Mouse (Mus musculus) urinary bladder, postnatal 4 days (tissue): ENCODE data around the gene Tcirg1.

Experiments
- DNase-seq, 2 experiments: peaks; one replicate each; pipeline ENCODE4 v3.0.0; 2021 to 2022; ENCODE audit warnings: low spot score in 2 of 2

Tcirg1 gene

DNA sequence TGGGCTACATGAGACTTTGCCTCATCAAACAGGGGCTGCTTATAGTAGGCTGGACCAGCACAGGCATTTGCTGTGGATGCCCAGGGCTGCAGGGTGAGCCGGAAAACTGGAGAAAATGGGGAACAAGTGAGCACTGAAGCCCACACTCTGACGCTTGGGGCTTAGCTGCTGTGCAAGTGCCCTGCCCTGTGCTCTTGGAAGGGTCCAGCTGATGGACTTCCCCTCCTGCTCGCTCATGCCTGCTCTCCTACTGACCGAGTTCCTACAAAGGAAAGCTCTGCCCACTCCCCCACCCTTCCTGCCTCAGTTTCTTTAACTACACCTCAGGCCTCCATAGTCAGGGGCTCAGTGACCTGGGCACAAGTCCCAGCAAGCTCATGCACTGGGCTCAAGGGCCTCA lies 21.1 kb upstream of the Tcirg1 start:
- no peak for DNase-seq

DNA sequence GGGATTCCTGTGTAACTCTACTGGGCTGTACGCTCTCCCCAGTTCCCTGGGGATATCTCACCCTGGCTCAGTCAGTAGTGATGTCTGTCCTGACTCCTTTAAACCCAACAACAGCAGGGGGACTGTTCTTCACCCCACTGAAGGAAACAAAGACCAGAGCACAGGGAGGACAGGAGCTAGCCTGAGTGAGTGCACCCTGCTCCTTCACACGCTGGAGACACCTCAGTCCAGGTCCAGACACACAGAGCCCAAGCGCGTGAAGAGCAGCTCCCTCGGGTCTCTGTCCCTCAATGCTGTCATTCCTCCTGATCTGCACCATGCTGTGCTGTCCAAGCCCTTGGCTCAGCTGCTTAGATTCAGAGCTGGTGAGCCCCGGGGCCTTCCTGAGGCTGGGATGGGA lies 19.8 kb upstream of the Tcirg1 start:
- no peak for DNase-seq

DNA sequence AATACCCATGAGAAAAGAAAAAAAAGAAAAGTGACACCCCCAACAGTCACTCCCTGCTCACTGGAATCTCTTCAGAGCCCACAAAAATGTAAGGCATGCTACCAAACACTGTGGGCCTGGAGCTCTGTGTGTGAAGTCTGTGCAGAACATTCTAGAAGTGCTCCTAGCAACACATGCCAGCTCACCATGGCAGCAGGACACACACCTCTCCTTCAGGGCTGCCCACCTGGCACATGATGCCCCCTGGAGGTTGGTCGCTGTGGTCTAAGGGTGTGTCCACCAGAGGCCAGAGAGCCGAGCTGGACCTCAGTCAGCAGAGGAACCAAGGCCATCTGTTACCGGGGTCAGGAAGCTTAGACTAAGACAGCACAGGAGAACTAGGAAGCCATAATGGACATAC lies 19.3 kb upstream of the Tcirg1 start:
- DNase-seq = no peak

DNA sequence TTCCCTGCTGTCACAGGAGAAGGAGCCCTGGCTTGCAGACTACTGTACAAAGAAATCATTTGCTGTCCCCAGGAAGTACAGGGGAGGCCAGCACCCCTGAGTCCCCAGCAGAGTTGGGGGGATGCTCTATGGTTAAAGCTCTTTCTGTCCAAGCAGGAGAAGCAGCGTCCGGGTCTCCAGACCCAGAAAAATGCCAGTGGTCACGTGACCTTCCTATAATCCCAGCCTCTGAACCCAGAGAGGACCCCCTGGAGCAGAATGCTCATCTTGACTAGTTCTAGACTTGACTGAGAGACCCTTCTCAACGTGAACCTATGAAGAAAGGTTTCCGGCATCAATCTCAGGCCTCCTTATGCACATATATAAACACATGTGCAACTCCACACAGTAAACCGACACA lies 18.9 kb upstream of the Tcirg1 start:
- no peak for DNase-seq

DNA sequence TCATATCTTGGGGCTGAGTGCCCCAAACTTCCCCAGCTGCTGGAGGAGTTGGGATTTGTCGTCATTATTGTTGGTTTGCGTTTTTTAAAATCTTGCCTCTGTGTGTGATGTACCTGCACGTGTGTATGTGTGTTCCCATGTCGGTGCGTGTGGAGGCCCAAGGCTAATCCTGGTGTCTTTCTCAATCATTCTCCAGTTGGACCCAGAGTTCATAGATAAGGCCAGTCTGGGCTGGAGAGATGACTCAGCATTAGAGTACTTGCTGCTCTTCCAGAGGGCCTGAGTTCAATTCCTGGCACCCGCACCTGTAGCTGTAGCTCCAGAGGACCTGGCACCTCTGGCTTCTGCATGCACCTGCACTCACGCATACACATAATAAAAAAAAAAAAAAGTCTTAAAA lies 17.9 kb upstream of the Tcirg1 start:
- DNase-seq = no peak

DNA sequence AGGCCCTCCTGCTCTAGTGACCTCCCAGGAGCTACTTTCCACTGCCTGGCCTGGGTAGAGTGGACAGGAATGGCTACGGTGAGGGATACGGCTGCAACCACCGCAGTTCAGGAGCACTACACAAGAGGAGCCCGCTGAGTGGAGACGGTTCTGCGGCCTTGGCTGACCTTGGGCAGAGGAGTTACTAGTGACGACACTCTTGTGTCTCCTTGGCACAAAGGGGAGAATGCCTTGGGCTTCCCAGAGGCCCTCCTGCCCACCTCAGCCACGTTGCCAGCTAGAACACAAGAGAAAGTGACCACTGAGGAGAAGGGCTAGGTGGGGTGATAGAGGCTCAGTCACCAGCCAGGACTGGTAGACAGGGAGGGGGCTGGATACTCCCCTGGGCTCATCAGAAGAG lies 17.3 kb upstream of the Tcirg1 start:
- no peak for DNase-seq

DNA sequence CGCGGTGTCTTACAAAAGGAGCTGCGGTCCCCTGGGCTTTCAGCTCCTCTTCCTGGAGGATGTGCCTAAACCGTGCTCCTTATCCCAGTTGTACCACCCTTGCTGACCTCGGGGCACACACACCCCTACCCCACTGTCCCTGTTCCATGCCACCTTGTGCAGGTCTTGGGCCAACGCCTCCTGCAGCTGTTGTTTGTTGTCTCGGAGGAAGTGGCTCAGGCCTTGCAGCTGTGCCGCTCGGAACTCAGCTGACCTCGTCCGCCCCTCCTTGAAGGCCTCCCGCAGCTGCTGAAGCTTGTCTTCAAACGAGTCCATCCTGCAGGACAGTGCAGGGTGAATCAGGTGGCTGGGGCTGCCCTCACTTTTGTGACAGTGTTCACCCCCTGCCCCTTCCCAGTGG lies 16.7 kb upstream of the Tcirg1 start:
- DNase-seq = peak in 1 of 2 experiments; percentile 59

DNA sequence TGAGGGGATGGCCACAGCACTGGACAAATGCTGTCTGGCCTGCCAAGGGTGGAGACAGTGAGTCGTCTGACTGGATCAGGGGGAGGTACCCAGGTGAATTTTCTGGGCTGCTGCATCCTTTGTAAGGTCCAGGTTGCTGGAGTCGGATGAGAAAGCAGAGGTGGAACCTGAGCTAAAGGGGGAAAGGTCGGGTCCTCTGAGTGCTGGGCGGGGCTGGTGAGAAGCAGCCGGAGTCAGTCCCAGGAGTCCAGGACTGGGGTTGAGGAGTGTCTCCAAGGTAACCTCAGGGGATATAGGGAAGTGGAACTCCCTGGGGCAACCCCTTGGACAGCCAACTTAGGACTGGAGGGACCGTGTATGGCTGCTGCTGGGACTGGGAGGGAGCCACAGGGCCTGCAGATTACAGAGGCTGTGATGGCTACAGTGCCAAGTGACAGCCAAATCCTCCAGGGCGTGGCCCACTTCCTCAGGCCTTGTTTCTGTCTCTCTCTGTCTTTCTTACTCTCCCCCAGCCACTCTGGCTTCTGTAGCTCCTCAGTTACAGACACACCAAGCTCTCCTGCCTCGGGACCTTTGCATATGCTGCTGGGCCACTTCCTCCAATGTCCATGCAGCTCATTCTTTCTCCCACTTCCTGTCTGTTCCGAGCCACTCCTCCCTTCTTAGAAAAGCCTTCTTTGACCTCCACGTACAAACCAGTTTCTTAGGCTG lies 15.9 kb upstream of the Tcirg1 start:
- no peak for DNase-seq

DNA sequence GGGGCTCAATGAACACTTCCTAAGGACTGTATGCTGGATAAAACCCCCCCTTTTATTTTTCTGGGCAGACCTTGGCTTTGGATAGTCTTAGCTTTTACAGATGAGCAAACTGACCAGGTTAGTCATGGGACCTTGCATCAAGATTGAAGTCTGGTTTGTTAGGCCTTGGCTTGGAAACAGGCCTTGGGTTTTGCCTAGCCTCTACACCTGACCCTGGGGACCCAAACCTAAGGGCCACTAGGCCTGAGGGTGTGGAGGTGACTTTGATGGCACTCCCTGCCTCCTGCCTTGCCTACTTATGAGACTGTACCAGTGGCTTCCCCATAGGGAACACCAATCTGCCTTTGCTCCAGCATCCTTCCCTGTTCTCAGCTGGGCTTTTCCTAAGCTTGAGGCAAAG lies 13.0 kb upstream of the Tcirg1 start:
- DNase-seq = no peak

DNA sequence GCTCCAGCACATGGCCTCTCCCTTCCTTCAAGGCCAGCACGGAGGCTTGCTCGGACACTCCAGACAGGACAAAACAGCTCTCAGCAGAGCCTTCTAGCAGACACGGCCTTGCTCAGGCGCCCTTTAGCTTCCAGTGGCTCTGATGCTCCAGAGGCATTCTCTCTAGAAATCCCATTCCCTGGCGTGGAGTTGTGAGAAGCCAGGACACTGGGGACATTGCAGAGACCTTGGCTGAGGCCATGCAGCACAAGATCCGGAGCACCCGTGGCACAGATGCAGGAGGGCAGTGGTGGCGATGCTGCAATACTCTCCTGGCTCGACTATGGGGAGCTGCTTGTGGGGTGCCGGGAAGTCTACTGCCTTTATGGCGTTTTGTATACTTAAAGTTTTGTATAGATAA lies 9.8 kb upstream of the Tcirg1 start:
- no peak for DNase-seq

DNA sequence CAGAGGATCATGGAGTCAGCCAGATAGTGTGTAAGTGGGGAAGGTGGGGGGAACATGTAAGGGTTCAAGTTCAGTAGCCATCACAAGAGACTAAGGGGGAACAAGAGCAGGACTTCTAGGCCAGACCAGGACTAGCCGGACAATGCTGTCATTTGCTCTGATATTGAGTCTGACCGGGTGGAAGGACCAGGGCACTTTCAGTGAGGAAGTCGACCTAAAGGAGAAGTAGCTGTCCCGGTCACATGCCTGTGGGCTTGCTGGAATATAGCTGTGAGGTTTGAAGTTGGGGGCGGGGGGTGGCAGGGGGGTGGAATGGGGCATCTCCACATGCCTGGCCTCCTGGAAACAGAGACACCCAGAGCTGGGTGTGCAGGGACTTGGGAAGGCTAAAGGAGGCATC lies 7.6 kb upstream of the Tcirg1 start:
- DNase-seq = no peak

DNA sequence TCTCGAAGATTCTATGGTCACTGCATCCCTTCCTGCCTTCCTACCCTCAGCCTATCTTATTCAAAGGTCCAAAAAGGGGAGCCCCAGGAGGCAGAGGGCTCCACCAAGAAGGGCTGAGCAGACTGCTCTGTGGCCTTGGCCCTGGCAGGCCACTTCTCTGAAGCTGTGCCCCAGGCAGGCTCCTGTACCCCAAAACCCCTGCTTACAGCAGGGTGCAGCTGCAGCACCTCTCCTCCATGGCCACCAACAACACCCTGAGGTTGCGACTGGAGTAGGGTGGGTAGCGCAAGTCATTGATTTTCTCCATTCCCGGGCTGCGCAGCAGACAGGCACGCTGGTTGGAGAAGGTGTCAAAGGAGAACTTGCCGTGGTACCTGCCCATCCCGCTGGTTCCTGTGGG lies 6.8 kb upstream of the Tcirg1 start:
- no peak for DNase-seq

DNA sequence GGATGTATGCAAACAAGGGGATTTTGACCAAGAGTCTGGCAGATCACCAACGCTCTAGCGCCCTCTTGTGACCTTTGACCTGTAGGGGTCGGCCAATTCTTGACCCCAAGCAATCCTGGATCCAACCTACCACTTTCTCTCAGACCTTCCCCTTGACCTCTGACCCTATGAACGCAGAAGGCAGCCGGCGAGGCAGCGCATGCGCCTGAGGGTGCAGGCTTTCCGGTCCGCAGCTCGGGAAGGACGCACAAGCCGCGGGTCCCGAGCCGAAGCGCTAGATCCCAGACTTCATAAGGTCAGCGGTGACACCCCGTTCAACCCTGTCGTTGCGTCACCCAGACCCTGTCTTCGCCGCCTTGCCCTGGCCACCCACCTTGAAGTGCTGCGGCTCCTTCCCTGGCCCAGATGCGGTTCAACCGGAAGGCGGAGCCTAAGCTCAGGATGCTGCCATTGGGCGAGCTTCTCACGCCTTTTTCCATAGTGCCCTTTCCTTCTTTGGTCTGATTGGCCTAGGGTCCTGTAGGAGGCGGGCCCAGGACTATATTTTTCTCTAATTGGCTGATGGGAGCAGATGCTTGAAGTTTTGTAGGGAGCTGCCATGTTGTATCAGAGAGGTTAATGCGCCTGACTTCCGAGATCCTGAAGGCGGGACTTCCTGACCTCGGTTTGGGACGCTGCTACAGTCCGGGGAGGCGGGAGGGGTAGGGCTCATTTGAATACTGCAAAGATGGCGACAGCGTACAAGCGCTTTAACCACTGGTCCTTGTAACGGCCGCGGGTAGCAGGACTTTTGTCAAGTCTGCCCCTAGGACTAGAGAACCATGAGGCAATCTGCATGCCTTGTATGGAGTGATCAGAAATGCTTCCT lies 5.6 kb upstream of the Tcirg1 start, which contains the start of gene Ndufs8:
Ndufs8 (minus strand) TSS at position 438 of the 868 bp plus-strand sequence.
- peak; percentile 86 to 89 for DNase-seq

DNA sequence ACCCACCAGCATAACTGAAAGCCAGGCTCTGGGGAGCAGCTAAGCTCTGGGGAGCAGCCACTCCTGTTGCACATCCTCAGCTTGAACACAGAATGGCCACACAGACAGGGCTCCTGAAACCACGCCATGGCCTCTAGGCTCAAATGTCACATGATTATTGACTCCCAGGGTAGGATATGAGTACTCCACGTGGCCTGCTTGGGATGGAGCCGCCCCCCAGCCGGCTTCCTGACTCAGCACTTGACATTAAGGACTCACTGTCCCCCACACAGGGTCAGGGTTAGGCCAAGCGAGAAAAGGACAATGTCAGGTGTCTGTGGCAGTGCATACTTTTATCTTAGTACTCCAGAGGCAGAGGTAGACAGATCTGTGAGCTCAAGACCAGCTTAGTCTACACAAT lies 3.3 kb upstream of the Tcirg1 start:
- no peak for DNase-seq

DNA sequence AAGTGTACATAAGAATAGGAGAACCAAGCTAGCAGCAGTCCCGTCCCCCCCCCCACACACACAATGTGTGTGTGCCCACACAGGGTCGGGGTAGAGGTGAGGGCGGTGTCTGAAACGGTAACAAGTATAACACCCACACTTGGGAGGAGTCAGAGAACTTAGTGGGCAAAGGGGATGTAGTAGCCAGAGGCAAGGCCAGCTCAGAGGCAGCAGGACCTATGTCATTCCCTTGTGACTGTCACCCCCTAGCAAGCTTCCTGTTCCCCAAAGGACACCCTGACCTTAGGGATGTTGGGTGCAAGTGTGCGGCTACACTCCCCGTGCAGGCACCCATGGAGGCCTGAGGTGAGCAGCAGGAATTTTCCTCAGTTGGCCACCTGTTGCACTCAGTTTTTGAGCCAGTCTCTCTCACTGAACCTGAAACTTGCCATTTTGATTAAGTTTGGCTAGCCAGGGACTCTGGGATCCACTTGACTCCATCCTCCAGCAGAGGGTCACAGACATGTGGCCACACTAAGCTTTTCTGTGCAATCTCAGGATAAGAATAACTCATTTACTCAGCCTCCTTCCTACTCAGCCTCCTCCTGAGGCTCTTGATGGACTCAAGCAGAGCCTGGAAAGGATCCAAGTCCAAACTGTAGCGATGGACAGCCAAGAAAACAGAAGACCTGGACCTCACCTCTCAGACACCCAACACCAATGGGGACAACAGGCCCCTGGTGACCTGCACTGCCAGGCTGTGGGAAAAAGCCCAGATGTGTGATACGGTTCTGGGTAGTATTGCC lies 1.1 kb upstream of the Tcirg1 start:
- DNase-seq = no peak

DNA sequence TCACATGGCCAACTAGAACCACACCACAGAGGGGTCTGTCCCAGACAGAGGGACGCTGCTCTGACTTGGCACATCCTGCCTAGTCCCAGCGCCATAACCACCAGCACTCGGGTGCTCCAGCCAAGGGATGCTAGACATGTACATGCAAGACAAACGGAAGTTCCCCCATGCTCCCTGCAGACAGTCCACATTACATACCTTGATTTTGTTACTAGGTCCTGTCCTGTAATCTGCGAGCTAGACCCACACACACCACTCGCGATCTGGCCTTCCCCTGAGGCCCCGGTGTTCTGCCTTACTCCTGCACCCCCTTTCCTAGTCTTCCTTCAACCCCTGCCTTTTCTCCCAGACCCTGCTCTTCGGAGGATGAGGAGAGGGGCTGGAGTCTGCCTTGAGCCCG lies 607 bp downstream of the Tcirg1 start:
- DNase-seq = no peak

DNA sequence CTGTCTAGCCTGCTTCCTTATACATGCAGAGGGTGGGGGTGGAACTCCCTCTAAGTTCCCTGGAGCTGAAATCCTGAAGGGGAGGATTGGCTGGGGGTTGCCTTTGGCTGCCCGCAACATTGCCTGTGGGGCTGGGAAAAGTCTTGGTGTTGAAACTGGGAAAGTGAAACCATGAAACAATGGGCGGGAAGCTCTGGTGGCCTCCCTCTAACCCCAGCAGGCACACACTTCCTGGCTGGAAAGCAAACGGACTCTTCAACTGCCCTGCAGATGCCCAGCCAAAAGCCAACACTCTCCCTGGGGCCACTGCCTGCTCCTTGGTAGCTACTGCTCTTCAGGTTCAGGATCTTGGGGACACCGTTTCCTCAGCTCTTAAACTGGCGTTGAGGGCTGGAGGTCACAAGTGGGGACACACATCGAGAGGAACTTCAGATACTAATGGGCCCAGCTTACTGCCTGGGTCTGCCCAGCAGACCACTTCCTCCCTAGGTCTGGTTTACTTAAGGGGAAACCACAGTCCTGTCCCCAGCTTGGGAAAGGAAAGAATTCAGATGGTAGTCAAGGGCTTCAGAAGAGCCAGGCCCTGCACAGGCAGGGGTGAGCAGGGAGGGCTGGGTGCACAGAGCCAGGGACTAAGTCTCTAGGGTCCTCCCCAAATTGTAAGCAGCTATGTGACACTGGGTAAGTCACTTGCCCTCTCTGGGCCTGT lies 1.5 kb downstream of the Tcirg1 start:
- no peak for DNase-seq

DNA sequence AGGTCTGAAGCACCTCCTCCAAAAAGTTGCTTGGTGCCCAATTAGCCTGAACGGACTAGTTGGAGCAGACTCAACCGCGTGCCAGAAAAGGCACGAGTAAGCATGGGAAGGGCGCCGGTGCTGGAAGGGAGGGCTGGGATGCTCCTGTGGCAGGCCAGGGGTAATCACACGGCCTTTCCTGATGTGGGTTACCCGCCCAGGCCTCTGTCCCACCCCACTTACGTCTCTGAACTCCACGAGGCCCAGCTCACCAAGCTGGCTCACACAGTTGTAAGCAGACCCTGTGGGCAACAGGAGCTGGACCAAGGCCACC lies 2.6 kb downstream of the Tcirg1 start:
- no peak for DNase-seq

DNA sequence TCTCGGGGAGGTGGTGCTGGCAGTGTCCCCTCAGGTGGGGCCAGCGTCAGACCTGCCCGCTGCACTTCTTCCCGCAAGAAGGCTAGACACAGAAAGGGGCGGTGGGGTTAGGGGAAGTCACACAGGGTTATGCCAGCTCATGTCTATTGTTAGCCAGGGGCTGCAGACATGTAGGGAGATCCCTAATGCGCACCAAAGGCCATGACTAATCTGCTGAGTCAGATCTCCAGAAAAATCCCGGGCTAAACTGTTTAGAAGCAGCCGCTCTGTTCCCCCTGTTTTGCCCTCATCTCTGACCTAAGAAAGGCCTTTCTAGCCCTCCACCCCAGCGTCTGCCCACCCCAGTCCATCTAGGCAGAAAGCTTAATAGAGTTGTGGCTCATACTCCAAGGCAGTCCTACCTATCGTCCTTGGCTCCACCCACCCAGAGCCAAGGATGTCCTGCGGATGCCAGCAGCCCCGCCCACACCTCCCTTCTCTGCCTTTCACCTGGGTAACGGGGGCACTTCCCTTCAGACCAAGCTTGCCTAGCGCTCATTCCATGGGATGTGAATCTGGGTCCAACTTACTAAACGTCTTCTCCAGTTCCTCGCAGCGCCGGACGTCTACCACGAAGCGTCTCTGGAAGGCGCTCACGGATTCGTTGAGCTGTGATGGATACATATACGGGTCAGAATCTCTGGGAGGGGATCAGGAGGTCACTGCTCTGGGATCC lies 3.1 kb downstream of the Tcirg1 start:
- no peak for DNase-seq

DNA sequence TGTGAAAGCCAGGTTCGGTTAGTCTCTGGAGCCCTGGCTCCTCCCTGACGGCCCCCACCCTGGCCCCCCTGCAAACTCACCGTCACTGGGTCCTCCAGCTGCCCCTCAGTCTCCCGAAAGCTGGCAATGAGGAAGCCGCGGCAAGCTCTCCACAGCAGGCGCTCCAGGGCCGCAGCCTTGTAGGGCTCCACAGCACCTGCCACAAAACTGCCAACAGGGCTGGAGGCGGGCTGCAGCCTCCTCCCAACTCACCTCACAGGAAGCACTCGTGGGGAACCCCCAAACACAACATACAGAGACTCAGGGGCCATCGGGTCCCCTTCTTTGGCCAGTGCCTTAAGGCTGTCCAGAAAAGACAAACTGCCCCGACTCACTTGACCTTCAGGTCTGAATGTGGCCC lies 4.0 kb downstream of the Tcirg1 start:
- no peak for DNase-seq

DNA sequence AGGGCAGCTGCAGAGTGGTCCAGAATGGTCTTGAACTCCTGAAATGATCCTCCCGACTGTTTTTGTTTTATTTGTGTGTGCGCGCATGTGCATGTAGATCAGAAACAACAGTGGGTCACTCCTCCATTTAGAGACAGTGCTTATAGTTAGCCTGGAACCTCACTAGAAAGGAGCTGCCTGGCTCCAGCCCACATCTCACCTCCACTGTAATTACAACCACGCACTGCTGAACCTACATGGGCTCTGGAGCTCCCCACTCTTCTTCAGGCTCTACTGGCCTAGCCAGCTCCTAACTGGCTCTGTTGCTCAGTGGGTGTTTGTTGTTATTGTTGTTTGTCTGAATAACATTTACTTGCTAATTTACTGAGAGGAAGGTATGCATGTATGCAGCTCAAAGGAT lies 7.3 kb downstream of the Tcirg1 start:
- DNase-seq = no peak
